ENCODE assay signal across 8 mouse cellular contexts in genomic region chr15:83215322-83216216, GRCm38 (mm10). TPM values are rescaled to one million over a fixed set of nuclear protein-coding genes. Genes with fewer than 3 reads are reported as not detected.
DNase-seq lines count a peak whose midpoint lies in the region; ATAC-seq lines count a peak whose summit lies in the region.

No protein-coding gene starts in this region.

- H3K9ac ChIP-seq in lung, embryonic 15.5 days = no peak overlapping the region
- no peak overlapping the region for H3K9ac ChIP-seq in forebrain, embryonic 13.5 days
- H3K9ac ChIP-seq in stomach, embryonic 14.5 days (replicated peaks; ENCODE audit: low read depth, low read length) = no peak overlapping the region

- ATAC-seq in lung, embryonic 15.5 days (ENCODE audit: borderline replicate concordance, extremely low read depth, low FRiP score, low TSS enrichment) = peak; percentile 71; the same call in 1 of the 2 replicates
- ATAC-seq in forebrain, embryonic 13.5 days = 0 out of 2 replicates have a peak, but pooled peaks have one; percentile 53
- ATAC-seq in stomach, embryonic 14.5 days (ENCODE audit: insufficient number of reproducible peaks, insufficient read depth, low FRiP score, low read depth) = peak; percentile 89
- no peak for ATAC-seq in frontal cortex, adult (ENCODE audit: low TSS enrichment)

- no peaks in the 10 kb centered on the region for H3K36me3 ChIP-seq in lung, embryonic 15.5 days
- no peaks in the 10 kb centered on the region for H3K36me3 ChIP-seq in forebrain, embryonic 13.5 days (ENCODE audit: poor library complexity, severe bottlenecking)
- H3K36me3 ChIP-seq in limb, embryonic 10.5 days = no peaks in the 10 kb centered on the region
- no peaks in the 10 kb centered on the region for H3K36me3 ChIP-seq in stomach, embryonic 14.5 days (ENCODE audit: control insufficient read depth, insufficient read depth, low read length)

- peak overlapping the region; percentile 78 for H3K27ac ChIP-seq in lung, embryonic 15.5 days
- peak overlapping the region; percentile 48 for H3K27ac ChIP-seq in forebrain, embryonic 13.5 days
- H3K27ac ChIP-seq in limb, embryonic 10.5 days = peak overlapping the region; percentile 78
- peak overlapping the region; percentile 97 for H3K27ac ChIP-seq in stomach, embryonic 14.5 days (ENCODE audit: low read length)

- H3K27me3 ChIP-seq in lung, embryonic 15.5 days = no peaks in the 10 kb centered on the region
- no peaks in the 10 kb centered on the region; the same call in 1 of the 2 replicates for H3K27me3 ChIP-seq in forebrain, embryonic 13.5 days
- H3K27me3 ChIP-seq in limb, embryonic 10.5 days (ENCODE audit: low read depth, poor library complexity, severe bottlenecking) = no peaks in the 10 kb centered on the region
- no peaks in the 10 kb centered on the region for H3K27me3 ChIP-seq in stomach, embryonic 14.5 days (ENCODE audit: control insufficient read depth, insufficient read depth, low read length)

- no peaks in the 10 kb centered on the region; the same call in 1 of the 2 replicates for H3K9me3 ChIP-seq in lung, embryonic 15.5 days
- no peaks in the 10 kb centered on the region for H3K9me3 ChIP-seq in forebrain, embryonic 13.5 days (replicated peaks)
- no peaks in the 10 kb centered on the region for H3K9me3 ChIP-seq in limb, embryonic 10.5 days (replicated peaks)
- H3K9me3 ChIP-seq in stomach, embryonic 14.5 days (ENCODE audit: control insufficient read depth, low read depth, low read length) = no peaks in the 10 kb centered on the region

- 34% methylated on average over 5 of the region's 5 CpGs for WGBS in lung, embryonic 15.5 days
- 34% methylated on average over 5 of the region's 5 CpGs for WGBS in forebrain, embryonic 13.5 days
- 50% methylated on average over 5 of the region's 5 CpGs for WGBS in limb, embryonic 10.5 days
- 21% methylated on average over 5 of the region's 5 CpGs for WGBS in stomach, embryonic 14.5 days

- DNase-seq in lung, adult 18-20 months = no peak
- DNase-seq in limb, embryonic 10.5 days (ENCODE audit: low spot score) = peak; percentile 35
- no peak for DNase-seq in frontal cortex, postnatal 36 days (ENCODE audit: low spot score in 2 of 2)
- DNase-seq in cerebellum, postnatal 14 days = no peak

- no peak overlapping the region for H3K4me2 ChIP-seq in lung, embryonic 15.5 days
- no peak overlapping the region for H3K4me2 ChIP-seq in forebrain, embryonic 13.5 days
- H3K4me2 ChIP-seq in stomach, embryonic 14.5 days (replicated peaks; ENCODE audit: low read depth, low read length) = no peak overlapping the region

- H3K4me3 ChIP-seq in lung, embryonic 15.5 days = no peak overlapping the region
- H3K4me3 ChIP-seq in forebrain, embryonic 13.5 days = no peak overlapping the region
- no peak overlapping the region for H3K4me3 ChIP-seq in limb, embryonic 10.5 days
- H3K4me3 ChIP-seq in stomach, embryonic 14.5 days (ENCODE audit: low read depth, low read length) = no peak overlapping the region

- peaks cover 6% of the 10 kb centered on the region; the same call in 1 of the 2 replicates for H3K4me1 ChIP-seq in lung, embryonic 15.5 days
- no peaks in the 10 kb centered on the region for H3K4me1 ChIP-seq in forebrain, embryonic 13.5 days
- peaks cover 14% of the 10 kb centered on the region for H3K4me1 ChIP-seq in limb, embryonic 10.5 days
- H3K4me1 ChIP-seq in stomach, embryonic 14.5 days (ENCODE audit: control insufficient read depth, insufficient read depth, low read length) = peaks cover 11% of the 10 kb centered on the region; the same call in 1 of the 2 replicates

RNA-seq across cellular contexts. Expression of gene A4galt, which starts 36.0 kb away (rescaled TPM):
- polyA plus RNA-seq in lung, embryonic 15.5 days (2015; fragmentation: Nextera tagmentation; extraction: Ambion mirVana) = 3.5 and 3.6 TPM in 2 replicates
- 1.5 and 2.2 TPM in 2 replicates for polyA plus RNA-seq in forebrain, embryonic 13.5 days (2015; fragmentation: Nextera tagmentation; extraction: Ambion mirVana)
- not detected in 2 replicates for polyA plus RNA-seq in limb, embryonic 10.5 days (2016; fragmentation: Nextera tagmentation; extraction: Ambion mirVana)
- polyA plus RNA-seq in stomach, embryonic 14.5 days (2014; fragmentation: Nextera tagmentation; extraction: Ambion mirVana) = 9.6 and 13.4 TPM in 2 replicates

RNA-seq across cellular contexts. Expression of gene Cyb5r3, which starts 43.2 kb away (rescaled TPM):
- 139 and 155 TPM in 2 replicates for polyA plus RNA-seq in lung, embryonic 15.5 days (2015; fragmentation: Nextera tagmentation; extraction: Ambion mirVana)
- 99.0 and 107 TPM in 2 replicates for polyA plus RNA-seq in forebrain, embryonic 13.5 days (2015; fragmentation: Nextera tagmentation; extraction: Ambion mirVana)
- 163 and 174 TPM in 2 replicates for polyA plus RNA-seq in limb, embryonic 10.5 days (2016; fragmentation: Nextera tagmentation; extraction: Ambion mirVana)
- 207 and 214 TPM in 2 replicates for polyA plus RNA-seq in stomach, embryonic 14.5 days (2014; fragmentation: Nextera tagmentation; extraction: Ambion mirVana)
